Mouse (Mus musculus) liver, embryonic 14.5 days (tissue): ENCODE measurements around the gene Gm37240. TPM values are rescaled to one million over a fixed set of nuclear protein-coding genes. Genes with fewer than 3 reads are reported as not detected.

Source experiments
- ATAC-seq: fragments of 200-750 bp; cut with Nextera tagmentation; 2 replicates; pipeline ENCODE4 v1.8.0; 2017; ENCODE audit warnings: moderate number of reproducible peaks, mild to moderate bottlenecking, moderate library complexity; ENCODE audit not compliant: insufficient read depth
- DNase-seq, 3 experiments: peaks; one replicate each; pipeline ENCODE4 v3.0.0-alpha.2; 2012 to 2013; ENCODE audit warnings: low read depth in 3 of 3, low spot score in 3 of 3
- H3K27ac ChIP-seq: fragments of 300-500 bp; sonication (generic); 2 replicates; pipeline ENCODE4 v1.5.1; 2014; ENCODE audit warnings: moderate library complexity, mild to moderate bottlenecking, control low read depth, inconsistent platforms
- H3K27me3 ChIP-seq: fragments of 300-500 bp; sonication (generic); 2 replicates; pipeline ENCODE4 v1.6.1; 2014; ENCODE audit warnings: mild to moderate bottlenecking, low read length, moderate library complexity; ENCODE audit not compliant: control insufficient read depth, insufficient read depth
- H3K36me3 ChIP-seq: fragments of 300-500 bp; sonication (generic); replicated peaks from 2 replicates; pipeline ENCODE4 v1.6.1; 2014; ENCODE audit warnings: low read depth; ENCODE audit not compliant: control insufficient read depth, insufficient read depth
- H3K4me1 ChIP-seq, 2 experiments: fragments of 200-500 bp in 1 of 2; fragments of 300-500 bp in 1 of 2; sonication (generic) in 1 of 2; replicated peaks; 2 replicates each; pipeline ENCODE4 v1.6.1; 2012 to 2014; ENCODE audit warnings: antibody characterized with exemption in 1 of 2, inconsistent platforms in 1 of 2, low read length in 1 of 2; ENCODE audit not compliant: control insufficient read depth in 2 of 2, insufficient read depth in 2 of 2
- H3K4me2 ChIP-seq: fragments of 300-500 bp; sonication (generic); 2 replicates; pipeline ENCODE4 v1.6.1; 2014; ENCODE audit warnings: low read depth, mild to moderate bottlenecking, control low read depth, moderate library complexity
- H3K4me3 ChIP-seq, 2 experiments: fragments of 200-500 bp in 1 of 2; fragments of 300-500 bp in 1 of 2; sonication (generic) in 1 of 2; 2 replicates each; pipeline ENCODE4 v1.5.1; 2012 to 2014; ENCODE audit warnings: low read depth in 2 of 2, low read length in 2 of 2, mild to moderate bottlenecking in 2 of 2, control low read depth in 1 of 2, inconsistent platforms in 1 of 2, moderate library complexity in 1 of 2; ENCODE audit not compliant: insufficient read depth in 1 of 2
- H3K9ac ChIP-seq: fragments of 300-500 bp; sonication (generic); replicated peaks from 2 replicates; pipeline ENCODE4 v1.6.1; 2014; ENCODE audit warnings: mild to moderate bottlenecking, control low read depth, moderate library complexity
- H3K9me3 ChIP-seq: fragments of 300-500 bp; sonication (generic); 2 replicates; pipeline ENCODE4 v1.6.1; 2016; ENCODE audit warnings: low read length, mixed read lengths; ENCODE audit not compliant: control insufficient read depth
- CTCF ChIP-seq: IDR thresholded peaks from 2 replicates; pipeline ENCODE4 v1.5.1; 2016; ENCODE audit warnings: antibody characterized with exemption, low read depth, control low read depth
- EP300 ChIP-seq: IDR thresholded peaks from 2 replicates; pipeline ENCODE4 v1.6.1; 2016; ENCODE audit warnings: antibody characterized with exemption, low read depth
- WGBS: fragments of 180-500 bp; shearing (Covaris S2); extraction: QIAGEN DNeasy Blood & Tissue Kit; methylation state at CpG from one replicate; pipeline ENCODE4 v1.1.7; 2014; ENCODE audit not compliant: insufficient replicate concordance; 5-methylcytosine and 5-hydroxymethylcytosine counted together
- polyA plus RNA-seq, 2 experiments: library from polyadenylated mRNA; depleted of rRNA in 1 of 2; stranded (reverse) in 1 of 2; unstranded in 1 of 2; fragments of >200 nt; fragmentation: Nextera tagmentation in 1 of 2; extraction: Ambion mirVana in 1 of 2; gene quantifications; 2 replicates each; pipeline versions ENCODE4 v1.2.1 to v1.2.3; 2012 to 2014

Gm37240 gene
- polyA plus RNA-seq, 2 experiments = 0.03 to 0.30 TPM

- DNase-seq = no peak
- H3K9ac ChIP-seq = no peak overlapping the region
- TF ChIP-seq EP300 = no peak
- ATAC-seq = no peak
- no peaks in the 10 kb centered on the region for H3K27me3 ChIP-seq
- no peak overlapping the region for H3K27ac ChIP-seq
- H3K36me3 ChIP-seq = no peaks in the 10 kb centered on the region
- H3K4me3 ChIP-seq = no peak overlapping the region
- no peaks in the 10 kb centered on the region for H3K4me1 ChIP-seq
- no peak overlapping the region for H3K4me2 ChIP-seq
- 69% methylated on average over 8 of the region's 8 CpGs for WGBS
- H3K9me3 ChIP-seq = no peaks in the 10 kb centered on the region
Measured at GRCm38 (mm10) chr3:84897952-84898351, 989.4 kb downstream of the Gm37240 start.

GRCm38 (mm10) chr3:84890983-84891382, 996.3 kb downstream of the Gm37240 start:
- no peak for ATAC-seq
- WGBS = 75% methylated on average over 5 of the region's 5 CpGs

GRCm38 (mm10) chr3:84889648-84890047, 997.7 kb downstream of the Gm37240 start:
- Histone ChIP-seq H3K4me2 (no peak overlapping the region), H3K4me3 (no peak overlapping the region), H3K9me3 (no peaks in the 10 kb centered on the region), H3K27ac (no peak overlapping the region), H3K4me1 (no peaks in the 10 kb centered on the region), H3K27me3 (no peaks in the 10 kb centered on the region), H3K9ac (no peak overlapping the region), H3K36me3 (no peaks in the 10 kb centered on the region)
- DNase-seq = peak in 1 of 3 experiments; percentile 14
- no peak for ATAC-seq
- TF ChIP-seq EP300 (no peak), CTCF (peak; percentile 42; the same call in 1 of the 2 replicates)
- 39% methylated on average over 1 of the region's 1 CpGs for WGBS

More at GRCm38 (mm10) chr3:84890983-84891382, 996.3 kb downstream of the Gm37240 start:
- no peak overlapping the region for H3K4me3 ChIP-seq
- no peaks in the 10 kb centered on the region for H3K4me1 ChIP-seq
- DNase-seq = no peak
- no peaks in the 10 kb centered on the region for H3K27me3 ChIP-seq
- no peak overlapping the region for H3K9ac ChIP-seq
- no peak overlapping the region for H3K27ac ChIP-seq
- H3K4me2 ChIP-seq = no peak overlapping the region
- no peaks in the 10 kb centered on the region for H3K9me3 ChIP-seq
- TF ChIP-seq CTCF (no peak), EP300 (no peak)
- H3K36me3 ChIP-seq = no peaks in the 10 kb centered on the region

- Histone ChIP-seq H3K9ac (no peak overlapping the region), H3K4me2 (no peak overlapping the region), H3K27me3 (no peaks in the 10 kb centered on the region), H3K36me3 (no peaks in the 10 kb centered on the region), H3K9me3 (no peaks in the 10 kb centered on the region), H3K4me1 (peaks cover 0 to 7% of the 10 kb centered on the region in 2 experiments; a peak in 2 of 4 replicates), H3K4me3 (no peak overlapping the region), H3K27ac (no peak overlapping the region)
- peak; percentile 51; the same call in 1 of the 2 replicates for ATAC-seq
- no peak for TF ChIP-seq EP300
- no peak for TF ChIP-seq CTCF
- peak in 1 of 3 experiments; percentile 17 for DNase-seq
- 24% methylated on average over 11 of the region's 11 CpGs for WGBS
Measured at GRCm38 (mm10) chr3:84883817-84884483, 1003.4 kb downstream of the Gm37240 start.

- DNase-seq (no peak), ATAC-seq (no peak)
- Histone ChIP-seq H3K9me3 (no peaks in the 10 kb centered on the region), H3K4me3 (no peak overlapping the region), H3K27ac (no peak overlapping the region), H3K36me3 (no peaks in the 10 kb centered on the region), H3K27me3 (no peaks in the 10 kb centered on the region), H3K4me2 (no peak overlapping the region), H3K4me1 (no peaks in the 10 kb centered on the region), H3K9ac (no peak overlapping the region)
- TF ChIP-seq EP300 = no peak
- TF ChIP-seq CTCF = no peak
- 72% methylated on average over 4 of the region's 4 CpGs for WGBS
Measured at GRCm38 (mm10) chr3:84876211-84876610, 1011.1 kb downstream of the Gm37240 start.
